Mouse (Mus musculus): Measurements from ENCODE around the gene Capza2.
"Not testable (repeated sequence)": the region's sequence is repeated elsewhere in the genome, so short reads cannot be mapped to it uniquely, and the experiment has no call there.

The Capza2 gene

GRCm38 (mm10) chr6:17640031-17640430, 4.0 kb downstream of the Capza2 start:
- DNase-seq (ENCODE audit: low spot score in 2 of 2), result no peak

- DNase-seq (ENCODE audit: low spot score in 2 of 2), result no peak
These were observed 6.7 kb downstream of the Capza2 start for GRCm38 (mm10) chr6:17642739-17643138.

- DNase-seq (ENCODE audit: low spot score in 2 of 2), result no peak
These were observed 10.1 kb downstream of the Capza2 start for GRCm38 (mm10) chr6:17646107-17646506.

- DNase-seq (ENCODE audit: low spot score in 2 of 2), result no peak
These were observed 16.1 kb downstream of the Capza2 start for GRCm38 (mm10) chr6:17652132-17652531.

- no peak for DNase-seq (ENCODE audit: low spot score in 2 of 2)
These were observed 19.0 kb downstream of the Capza2 start for GRCm38 (mm10) chr6:17655080-17655479.

GRCm38 (mm10) chr6:17657308-17657707, 21.3 kb downstream of the Capza2 start:
- DNase-seq (ENCODE audit: low spot score in 2 of 2), result no peak

GRCm38 (mm10) chr6:17665348-17665747, 29.3 kb downstream of the Capza2 start:
- DNase-seq (ENCODE audit: low spot score in 2 of 2), result no peak

GRCm38 (mm10) chr6:17666024-17666423, 30.0 kb downstream of the Capza2 start:
- no peak for DNase-seq (ENCODE audit: low spot score in 2 of 2)

- DNase-seq (ENCODE audit: low spot score in 2 of 2), result no peak
These were observed 31.8 kb downstream of the Capza2 start for GRCm38 (mm10) chr6:17667813-17668212.

- no peak for DNase-seq (ENCODE audit: low spot score in 2 of 2)
These were observed 32.3 kb downstream of the Capza2 start for GRCm38 (mm10) chr6:17668334-17668733.

GRCm38 (mm10) chr6:17669826-17670225, 33.8 kb downstream of the Capza2 start:
- no peak for DNase-seq (ENCODE audit: low spot score in 2 of 2)

- DNase-seq (ENCODE audit: low spot score in 2 of 2), result peak in 1 of 2 experiments; percentile 33
These were observed 39.2 kb downstream of the Capza2 start for GRCm38 (mm10) chr6:17675019-17675756.

- DNase-seq (ENCODE audit: low spot score in 2 of 2), result no peak
These were observed 41.0 kb downstream of the Capza2 start for GRCm38 (mm10) chr6:17677008-17677407.

GRCm38 (mm10) chr6:17680266-17680925, 44.4 kb downstream of the Capza2 start:
- DNase-seq (ENCODE audit: low spot score in 2 of 2), result no peak

- DNase-seq (ENCODE audit: low spot score in 2 of 2), result no peak
These were observed 45.8 kb downstream of the Capza2 start for GRCm38 (mm10) chr6:17681810-17682209.

- no peak for DNase-seq (ENCODE audit: low spot score in 2 of 2)
These were observed 52.6 kb downstream of the Capza2 start for GRCm38 (mm10) chr6:17688676-17689075.

- no peak for DNase-seq (ENCODE audit: low spot score in 2 of 2)
These were observed 56.6 kb downstream of the Capza2 start, which contains the start of gene St7 for GRCm38 (mm10) chr6:17692647-17693046. Gene St7 (plus strand): TSS chr6:17692933.

- DNase-seq (ENCODE audit: low spot score in 2 of 2), result peak; percentile 75 to 79
These were observed 57.9 kb downstream of the Capza2 start for GRCm38 (mm10) chr6:17693726-17694549.

- DNase-seq (ENCODE audit: low spot score in 2 of 2), result peak; percentile 81
These were observed 58.5 kb downstream of the Capza2 start for GRCm38 (mm10) chr6:17694550-17694951.

- DNase-seq (ENCODE audit: low spot score in 2 of 2), result peak; percentile 28 to 50
These were observed 60.3 kb downstream of the Capza2 start for GRCm38 (mm10) chr6:17696321-17696734.

GRCm38 (mm10) chr6:17700936-17701612, 65.0 kb downstream of the Capza2 start:
- DNase-seq (ENCODE audit: low spot score in 2 of 2), result no peak

- not testable (repeated sequence) for DNase-seq (ENCODE audit: low spot score in 2 of 2)
These were observed 68.0 kb downstream of the Capza2 start for GRCm38 (mm10) chr6:17704038-17704437.

Data from heart, adult 9 months (tissue).